Mouse (Mus musculus): ENCODE measurements around the gene Shisa5. TPM values are rescaled to one million over a fixed set of nuclear protein-coding genes. Genes with fewer than 3 reads are reported as not detected.

Gene Shisa5
- total RNA-seq, 1 experiment = 44.0 TPM

- no peak for DNase-seq (ENCODE audit: low read depth, low spot score)
- Histone ChIP-seq H3K27ac (ENCODE audit: insufficient read depth, low read depth, low read length, poor library complexity, severe bottlenecking) (peak overlapping the region; percentile 17; the same call in 1 of the 2 replicates), H3K4me3 (ENCODE audit: insufficient read depth in 1 of 2, low read depth in 1 of 2, low read length in 2 of 2, poor library complexity in 1 of 2, severe bottlenecking in 1 of 2) (peak overlapping the region; percentile 64), H3K9ac (ENCODE audit: insufficient read depth, low read depth, low read length, poor library complexity, severe bottlenecking) (peak overlapping the region; percentile 68), H3K36me3 (ENCODE audit: control insufficient read depth, insufficient read depth, low read length, poor library complexity, severe bottlenecking) (peaks cover 6% of the 10 kb centered on the region; the same call in 1 of the 2 replicates), H3K9me3 (ENCODE audit: control insufficient read depth, insufficient read depth, low read depth, low read length) (no peaks in the 10 kb centered on the region), H3K4me1 (ENCODE audit: control insufficient read depth in 2 of 2, insufficient read depth in 2 of 2, low read length in 2 of 2, poor library complexity in 1 of 2) (peaks cover 0 to 23% of the 10 kb centered on the region in 2 experiments; a peak in 2 of 4 replicates)
- TF ChIP-seq MAFK (IDR thresholded peaks at IDR 0.05; ENCODE audit: insufficient read depth, low read depth, low read length) = no peak
- peak; percentile 61; the same call in 1 of the 2 replicates for TF ChIP-seq CHD2 (IDR thresholded peaks at IDR 0.05; ENCODE audit: low read depth, low read length)
- no peak for TF ChIP-seq ZC3H11A (IDR thresholded peaks at IDR 0.05; ENCODE audit: borderline replicate concordance, low read depth, low read length)
- no peak for TF ChIP-seq HCFC1 (IDR thresholded peaks at IDR 0.05; ENCODE audit: borderline replicate concordance, insufficient read depth, low read length)
- TF ChIP-seq ZNF384 (IDR thresholded peaks at IDR 0.05; ENCODE audit: low read depth, low read length) = no peak
- in situ Hi-C loops (cut with MboI; ENCODE audit: low sequenced_read_pairs in 2 of 2, unreplicated experiment in 2 of 2) = no loop called here
These were observed 11.8 kb downstream of the Shisa5 start for GRCm38 (mm10) chr9:109049996-109050673.

- no peak for DNase-seq (ENCODE audit: low read depth, low spot score)
- in situ Hi-C loops (cut with MboI; ENCODE audit: low sequenced_read_pairs in 2 of 2, unreplicated experiment in 2 of 2) = no loop called here
- no peak overlapping the region for H3K9ac ChIP-seq (ENCODE audit: insufficient read depth, low read depth, low read length, poor library complexity, severe bottlenecking)
- no peak for TF ChIP-seq ZNF384 (IDR thresholded peaks at IDR 0.05; ENCODE audit: low read depth, low read length)
- TF ChIP-seq HCFC1 (IDR thresholded peaks at IDR 0.05; ENCODE audit: borderline replicate concordance, insufficient read depth, low read length) = no peak
- no peak for TF ChIP-seq MAFK (IDR thresholded peaks at IDR 0.05; ENCODE audit: insufficient read depth, low read depth, low read length)
- TF ChIP-seq CHD2 (IDR thresholded peaks at IDR 0.05; ENCODE audit: low read depth, low read length) = no peak
- TF ChIP-seq ZC3H11A (IDR thresholded peaks at IDR 0.05; ENCODE audit: borderline replicate concordance, low read depth, low read length) = no peak
- peaks cover 0 to 26% of the 10 kb centered on the region in 2 experiments; a peak in 2 of 4 replicates for H3K4me1 ChIP-seq (ENCODE audit: control insufficient read depth in 2 of 2, insufficient read depth in 2 of 2, low read length in 2 of 2, poor library complexity in 1 of 2)
- H3K36me3 ChIP-seq (ENCODE audit: control insufficient read depth, insufficient read depth, low read length, poor library complexity, severe bottlenecking) = peaks cover 6% of the 10 kb centered on the region; the same call in 1 of the 2 replicates
- no peak overlapping the region for H3K4me3 ChIP-seq (ENCODE audit: insufficient read depth in 1 of 2, low read depth in 1 of 2, low read length in 2 of 2, poor library complexity in 1 of 2, severe bottlenecking in 1 of 2)
- no peak overlapping the region for H3K27ac ChIP-seq (ENCODE audit: insufficient read depth, low read depth, low read length, poor library complexity, severe bottlenecking)
- no peaks in the 10 kb centered on the region for H3K9me3 ChIP-seq (ENCODE audit: control insufficient read depth, insufficient read depth, low read depth, low read length)
These were observed 12.3 kb downstream of the Shisa5 start for GRCm38 (mm10) chr9:109050674-109050997.

DNA sequence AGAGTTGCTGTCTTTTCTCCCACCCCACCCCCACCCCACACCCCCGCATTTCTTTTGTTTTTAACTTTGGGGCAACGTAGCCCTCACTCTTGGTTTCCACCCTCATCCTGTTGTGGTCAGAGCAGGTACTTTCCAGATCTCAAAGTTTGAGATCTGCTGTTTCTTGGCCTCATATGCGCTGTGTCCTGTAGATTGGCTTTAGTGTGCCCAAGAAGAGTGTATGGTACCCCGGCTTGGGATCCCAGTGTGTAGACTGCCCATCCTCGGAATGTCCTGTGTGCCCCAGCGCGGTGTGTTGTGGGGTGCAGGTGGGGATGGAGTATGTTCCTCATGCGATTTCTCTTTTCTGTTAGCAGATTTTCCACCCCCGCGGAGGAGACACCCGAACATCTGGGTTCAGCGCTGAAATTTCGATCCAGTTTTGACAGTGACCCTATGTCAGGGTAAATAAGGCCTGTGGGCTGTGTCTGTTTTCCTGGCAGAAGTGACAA is 12.7 kb downstream of the Shisa5 start:
- TF ChIP-seq ZNF384 (IDR thresholded peaks at IDR 0.05; ENCODE audit: low read depth, low read length) (no peak), HCFC1 (IDR thresholded peaks at IDR 0.05; ENCODE audit: borderline replicate concordance, insufficient read depth, low read length) (no peak), ZC3H11A (IDR thresholded peaks at IDR 0.05; ENCODE audit: borderline replicate concordance, low read depth, low read length) (no peak), CHD2 (IDR thresholded peaks at IDR 0.05; ENCODE audit: low read depth, low read length) (no peak), MAFK (IDR thresholded peaks at IDR 0.05; ENCODE audit: insufficient read depth, low read depth, low read length) (no peak)
- H3K4me1 ChIP-seq (ENCODE audit: control insufficient read depth in 2 of 2, insufficient read depth in 2 of 2, low read length in 2 of 2, poor library complexity in 1 of 2) = peaks cover 0 to 26% of the 10 kb centered on the region in 2 experiments; a peak in 2 of 4 replicates
- no peak overlapping the region; the same call in 1 of the 2 replicates for H3K27ac ChIP-seq (ENCODE audit: insufficient read depth, low read depth, low read length, poor library complexity, severe bottlenecking)
- H3K9ac ChIP-seq (ENCODE audit: insufficient read depth, low read depth, low read length, poor library complexity, severe bottlenecking) = no peak overlapping the region
- no peaks in the 10 kb centered on the region for H3K9me3 ChIP-seq (ENCODE audit: control insufficient read depth, insufficient read depth, low read depth, low read length)
- no peak overlapping the region for H3K4me3 ChIP-seq (ENCODE audit: insufficient read depth in 1 of 2, low read depth in 1 of 2, low read length in 2 of 2, poor library complexity in 1 of 2, severe bottlenecking in 1 of 2)
- DNase-seq (ENCODE audit: low read depth, low spot score) = no peak
- H3K36me3 ChIP-seq (ENCODE audit: control insufficient read depth, insufficient read depth, low read length, poor library complexity, severe bottlenecking) = peaks cover 6% of the 10 kb centered on the region; the same call in 1 of the 2 replicates
- in situ Hi-C loops (cut with MboI; ENCODE audit: low sequenced_read_pairs in 2 of 2, unreplicated experiment in 2 of 2) = no loop called here

DNA sequence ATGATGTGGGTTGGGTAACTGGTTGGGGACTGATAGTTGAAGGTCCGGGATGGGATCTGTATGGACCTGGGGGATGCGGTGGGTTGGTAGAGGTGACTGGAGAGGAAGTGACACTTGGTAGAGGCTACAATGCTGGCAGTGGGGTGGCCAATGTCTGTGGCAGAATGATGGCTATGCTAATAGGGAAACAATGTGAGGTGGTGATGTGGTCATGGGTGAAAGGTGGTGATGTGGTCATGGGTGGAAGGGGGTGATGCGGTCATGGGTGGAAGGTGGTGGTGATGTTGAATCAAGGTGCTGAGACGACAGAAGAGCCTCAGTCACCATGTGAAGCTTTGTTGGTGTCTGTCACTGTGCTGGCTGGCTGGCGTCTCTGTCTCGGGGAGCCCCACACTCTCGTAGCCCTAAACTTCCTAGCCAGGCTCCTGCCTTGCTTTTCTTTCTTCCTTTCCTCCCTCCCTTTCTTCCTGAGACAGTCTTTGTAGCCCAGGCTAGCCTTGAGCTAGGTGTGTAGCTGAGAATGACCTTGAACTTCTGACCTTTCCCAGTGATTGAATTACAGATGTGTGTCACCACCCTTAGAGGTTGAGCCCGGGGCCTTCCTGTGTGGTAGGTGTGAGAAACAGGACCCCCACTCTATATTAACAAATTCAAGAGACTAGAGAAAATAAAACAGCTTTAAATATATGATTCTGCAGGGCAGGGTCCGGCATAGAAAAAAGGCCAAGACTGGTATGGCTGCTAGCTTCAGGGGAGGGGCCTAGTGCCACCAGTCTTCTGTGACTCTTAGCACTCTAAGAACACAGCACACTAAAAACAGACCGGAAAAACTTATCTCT is 13.5 kb downstream of the Shisa5 start:
- in situ Hi-C loops (cut with MboI; ENCODE audit: low sequenced_read_pairs in 2 of 2, unreplicated experiment in 2 of 2) = no loop called here
- H3K36me3 ChIP-seq (ENCODE audit: control insufficient read depth, insufficient read depth, low read length, poor library complexity, severe bottlenecking) = peaks cover 14% of the 10 kb centered on the region; the same call in 1 of the 2 replicates
- peaks cover 0 to 28% of the 10 kb centered on the region in 2 experiments; a peak in 2 of 4 replicates for H3K4me1 ChIP-seq (ENCODE audit: control insufficient read depth in 2 of 2, insufficient read depth in 2 of 2, low read length in 2 of 2, poor library complexity in 1 of 2)
- no peak overlapping the region for H3K4me3 ChIP-seq (ENCODE audit: insufficient read depth in 1 of 2, low read depth in 1 of 2, low read length in 2 of 2, poor library complexity in 1 of 2, severe bottlenecking in 1 of 2)
- H3K9ac ChIP-seq (ENCODE audit: insufficient read depth, low read depth, low read length, poor library complexity, severe bottlenecking) = no peak overlapping the region
- no peak for DNase-seq (ENCODE audit: low read depth, low spot score)
- H3K9me3 ChIP-seq (ENCODE audit: control insufficient read depth, insufficient read depth, low read depth, low read length) = no peaks in the 10 kb centered on the region
- TF ChIP-seq ZC3H11A (IDR thresholded peaks at IDR 0.05; ENCODE audit: borderline replicate concordance, low read depth, low read length) = no peak
- no peak for TF ChIP-seq CHD2 (IDR thresholded peaks at IDR 0.05; ENCODE audit: low read depth, low read length)
- TF ChIP-seq HCFC1 (IDR thresholded peaks at IDR 0.05; ENCODE audit: borderline replicate concordance, insufficient read depth, low read length) = no peak
- TF ChIP-seq MAFK (IDR thresholded peaks at IDR 0.05; ENCODE audit: insufficient read depth, low read depth, low read length) = no peak
- TF ChIP-seq ZNF384 (IDR thresholded peaks at IDR 0.05; ENCODE audit: low read depth, low read length) = no peak
- H3K27ac ChIP-seq (ENCODE audit: insufficient read depth, low read depth, low read length, poor library complexity, severe bottlenecking) = 0 out of 2 replicates have a peak overlapping the region, but pooled peaks have one; percentile 4

Data from ES-E14 (cell line).